Mouse (Mus musculus): ENCODE data around the gene Psme4.

DNA sequence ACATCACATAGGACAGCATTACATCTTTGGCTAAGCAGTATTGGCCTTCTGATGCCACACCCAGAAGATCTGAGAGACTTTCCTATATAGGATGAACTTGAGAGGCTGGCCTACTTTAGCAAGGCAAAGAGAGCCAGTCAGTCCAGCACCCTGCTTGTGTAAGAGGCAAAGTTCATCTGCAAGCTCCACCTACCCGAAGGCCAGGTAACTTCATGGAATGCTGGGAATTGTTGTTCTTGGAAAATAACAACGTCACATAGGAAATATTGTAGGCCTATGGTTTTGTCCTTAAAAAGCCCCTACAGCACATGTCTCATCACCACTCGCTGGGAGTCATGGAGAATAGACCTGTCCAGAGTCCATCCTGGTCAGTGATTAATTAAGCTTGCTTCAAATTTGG, 22.6 kb upstream of the Psme4 start:
- TF ChIP-seq POLR2A (IDR thresholded peaks at IDR 0.05; ENCODE audit: control insufficient read depth, extremely low read depth, insufficient read depth, low read length, poor library complexity), result no peak
- TF ChIP-seq CTCF (IDR thresholded peaks at IDR 0.05; ENCODE audit: borderline replicate concordance, control insufficient read depth, extremely low read depth, insufficient read depth, low read length, poor library complexity), result no peak

Data from thymus, adult 2 months (tissue).